Mouse (Mus musculus): Measurements from ENCODE around the gene Ube2d1. TPM values are rescaled to one million over a fixed set of nuclear protein-coding genes. Genes with fewer than 3 reads are reported as not detected.
A peak's percentile ranks its signal among the peaks of the same experiment; 100 is the strongest.

Gene Ube2d1
- total RNA-seq, 4 experiments from 2014 or later: 17.1 to 23.0 (median 21.3) TPM

DNA sequence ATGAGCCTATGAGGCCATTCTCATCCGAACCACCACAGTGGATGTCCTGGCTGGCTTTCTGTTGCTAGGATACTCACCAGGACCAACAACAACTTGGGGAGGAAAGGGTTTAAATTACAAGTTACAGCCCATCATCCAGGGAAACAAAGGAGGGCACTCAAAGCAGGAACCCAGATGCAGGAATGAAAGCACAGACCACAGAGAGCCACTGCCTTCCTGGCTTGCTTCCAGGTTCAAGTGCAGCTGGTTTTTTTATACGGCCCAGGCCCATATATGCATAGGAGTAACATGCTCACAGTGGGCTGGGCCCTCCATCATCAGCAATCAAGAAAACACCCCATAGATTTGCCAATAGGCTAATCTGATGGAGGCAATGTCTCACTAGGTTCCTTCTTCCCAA is 62.4 kb downstream of the Ube2d1 start:
- DNase-seq: no peak

DNA sequence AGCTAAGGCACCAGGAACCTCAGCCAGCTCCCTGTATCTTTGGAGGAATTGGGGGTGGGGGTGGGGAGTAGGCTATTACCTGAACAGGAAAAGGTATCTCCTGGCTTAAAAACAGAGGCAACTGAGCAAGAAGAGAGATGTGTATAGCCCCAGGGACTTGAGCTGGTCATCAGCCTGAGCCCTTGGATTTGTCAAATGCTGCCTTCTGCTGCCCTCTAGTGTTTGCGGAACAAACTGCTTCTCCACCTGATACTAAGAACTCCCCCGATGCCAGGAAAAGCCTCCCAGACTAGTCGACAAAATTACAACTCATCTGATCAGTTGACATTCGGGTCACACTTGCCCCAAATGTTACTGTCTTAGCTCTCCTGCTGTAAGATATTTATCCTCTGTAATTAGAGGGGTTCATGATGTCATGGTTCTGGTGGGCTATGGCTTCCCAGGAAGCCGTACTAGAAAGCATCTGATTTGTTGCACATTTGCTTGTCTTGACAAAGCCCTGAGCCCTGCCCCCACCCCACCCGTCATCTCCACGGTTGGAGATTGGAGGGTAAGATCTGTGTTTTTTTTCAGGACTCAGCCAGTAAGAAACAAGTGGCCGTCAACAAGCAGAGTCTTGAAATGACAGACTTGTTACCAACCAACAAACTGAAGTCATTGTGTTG is 66.7 kb downstream of the Ube2d1 start:
- peak; percentile 38 for DNase-seq

DNA sequence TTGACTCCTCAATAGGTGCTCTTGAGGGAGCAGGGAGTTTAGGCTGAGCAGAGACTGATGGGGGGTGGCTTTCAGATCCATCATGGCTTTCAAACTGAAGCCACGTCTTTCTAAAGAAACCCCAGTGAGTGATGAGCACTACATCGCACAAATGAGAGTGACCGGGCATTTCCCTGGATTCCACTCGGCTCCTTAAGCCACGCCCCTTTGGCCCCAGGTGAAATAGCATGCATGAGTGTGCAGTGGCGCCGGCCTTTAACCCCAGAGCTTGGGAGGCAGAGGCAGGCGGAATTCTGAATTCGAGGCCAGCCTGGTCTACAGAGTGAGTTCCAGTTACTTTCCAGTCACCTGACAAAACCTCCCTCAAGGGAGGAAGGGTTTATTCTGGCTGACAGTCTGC is 69.1 kb downstream of the Ube2d1 start:
- no peak for DNase-seq

Other genes starting within 250 kb of the Ube2d1 start
- 10 to 100 TPM; 13.4 to 17.0 (median 13.8) TPM for gene Bicc1, start 125.6 kb downstream of the Ube2d1 start, total RNA-seq (2022)
- 10 to 100 TPM; 45.4 to 56.1 (median 51.8) TPM for gene Tfam, start 47.0 kb downstream of the Ube2d1 start, total RNA-seq (2022)
- 100 to 1,000 TPM in 1 of 4 experiments, 10 to 100 TPM in 3; 43.8 to 104 (median 72.0) TPM for gene Cisd1, start 59.7 kb upstream of the Ube2d1 start, total RNA-seq (2022)
- gene Ipmk, start 62.5 kb upstream of the Ube2d1 start, total RNA-seq (2022): 10 to 100 TPM; 12.6 to 16.3 (median 15.2) TPM

Measured in adrenal gland, adult 8-10 months (tissue).